Mouse (Mus musculus) megakaryocyte-erythroid progenitor cell, adult 5-6 weeks (primary cell): ENCODE results near the gene Mbtps2. TPM values are rescaled to one million over a fixed set of nuclear protein-coding genes. Genes with fewer than 3 reads are reported as not detected.

Experiments
- ATAC-seq: replicated peaks from 2 replicates; pipeline ENCODE4 v1.8.0; 2016; ENCODE audit warnings: mild to moderate bottlenecking, inconsistent platforms; ENCODE audit not compliant: severe bottlenecking, poor library complexity, low FRiP score, low TSS enrichment
- total RNA-seq, 2 experiments: library from RNA; stranded (forward) in 1 of 2; stranded (reverse) in 1 of 2; fragments of 200-1000, 215-1000 nt in 1 of 2; fragments of >200 nt in 1 of 2; fragmentation: Nextera tagmentation in 1 of 2; gene quantifications; 2 replicates each; pipeline ENCODE4 v1.2.3; 2014 to 2017

Gene Mbtps2
- total RNA-seq (2014; fragmentation: Nextera tagmentation): 16.1 and 19.5 TPM in 2 replicates
- total RNA-seq (2017): 9.6 and 11.6 TPM in 2 replicates

DNA sequence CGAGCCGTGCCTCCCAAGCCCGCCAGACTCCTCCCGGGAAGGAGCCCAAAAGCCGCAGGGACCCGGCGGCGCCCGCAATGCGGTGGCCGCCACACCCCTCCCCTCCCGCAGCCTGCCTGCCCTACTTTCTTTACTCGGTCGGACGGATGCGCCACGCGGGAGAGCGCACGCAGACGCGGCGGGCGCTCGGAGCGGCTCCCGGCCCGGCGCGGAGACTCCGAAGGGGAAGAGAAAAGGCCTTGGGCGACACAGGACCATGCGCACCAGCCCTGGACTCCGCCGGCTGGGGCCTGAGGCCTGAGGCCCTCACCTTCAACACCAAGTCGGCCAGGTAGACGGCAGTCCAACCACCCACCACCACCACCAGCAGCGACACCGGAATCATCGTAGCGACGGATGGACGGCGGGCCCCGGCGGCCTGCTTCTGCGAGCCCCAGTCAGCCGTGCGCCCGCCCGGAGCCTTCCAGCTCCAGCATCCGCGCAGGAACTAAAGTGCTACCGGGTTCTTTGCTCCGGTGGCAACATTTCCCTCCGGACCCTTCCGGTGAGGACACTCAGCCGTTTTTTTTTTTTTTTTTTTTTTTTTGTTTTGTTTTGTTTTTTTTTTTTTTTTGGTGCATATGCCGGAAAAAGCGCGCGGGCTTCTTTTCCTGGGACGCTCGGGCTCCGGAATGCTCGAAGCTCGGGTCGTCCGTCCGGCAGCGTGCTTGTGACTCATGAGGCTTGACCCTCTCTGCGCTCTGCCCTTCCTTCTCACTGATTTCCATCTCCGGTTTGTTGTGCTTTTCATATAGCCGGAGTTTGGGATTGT is at the start of gene Mbtps2:
Gene Mbtps2, minus strand, starts transcription at position 530 of the 811 bp plus-strand sequence.
- ATAC-seq: peak; percentile 64

DNA sequence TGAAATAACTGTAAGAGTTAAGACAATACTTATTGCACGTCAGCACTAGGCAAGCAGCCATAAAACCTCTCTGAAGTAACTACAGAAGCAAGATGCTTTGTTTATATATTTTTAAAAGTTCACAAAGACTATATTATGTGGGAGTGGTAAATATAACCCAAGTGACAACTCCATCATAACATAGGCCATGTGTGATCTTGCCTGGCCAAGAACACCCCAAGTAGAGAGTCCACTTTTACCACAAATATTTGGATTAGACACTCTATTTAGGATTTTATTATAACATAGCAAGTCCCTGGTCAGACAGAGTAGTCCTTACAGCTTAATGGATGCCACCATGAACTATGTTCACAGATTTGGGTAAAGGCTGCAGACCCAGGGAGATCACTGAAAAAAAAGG is 47.9 kb upstream of the Mbtps2 start:
- no peak for ATAC-seq

DNA sequence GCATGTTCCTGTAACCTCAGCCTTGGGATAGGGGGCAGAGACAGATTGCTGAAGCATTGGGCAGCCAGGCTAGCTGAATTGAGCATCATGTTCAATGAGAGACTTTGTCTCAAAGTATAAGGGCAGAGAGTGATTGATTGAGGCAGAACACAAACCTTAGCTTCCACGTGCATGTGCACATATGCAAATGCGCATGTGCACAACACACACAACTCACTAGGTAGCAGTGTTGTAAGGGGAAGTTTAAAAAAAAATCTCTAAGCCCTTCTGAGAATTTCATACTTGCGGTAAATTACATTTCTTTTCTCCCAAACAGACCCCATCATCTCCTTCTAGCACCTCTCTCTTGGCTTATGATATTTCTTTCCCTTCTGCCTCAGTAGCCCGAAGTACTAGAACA is 46.2 kb upstream of the Mbtps2 start:
- 0 out of 2 replicates have a peak, but pooled peaks have one; percentile 14 for ATAC-seq

GRCm38 (mm10) chrX:157644300-157644699 is 45.8 kb upstream of the Mbtps2 start:
- ATAC-seq: peak; percentile 94

GRCm38 (mm10) chrX:157642856-157643255 is 44.3 kb upstream of the Mbtps2 start:
- no peak for ATAC-seq

DNA sequence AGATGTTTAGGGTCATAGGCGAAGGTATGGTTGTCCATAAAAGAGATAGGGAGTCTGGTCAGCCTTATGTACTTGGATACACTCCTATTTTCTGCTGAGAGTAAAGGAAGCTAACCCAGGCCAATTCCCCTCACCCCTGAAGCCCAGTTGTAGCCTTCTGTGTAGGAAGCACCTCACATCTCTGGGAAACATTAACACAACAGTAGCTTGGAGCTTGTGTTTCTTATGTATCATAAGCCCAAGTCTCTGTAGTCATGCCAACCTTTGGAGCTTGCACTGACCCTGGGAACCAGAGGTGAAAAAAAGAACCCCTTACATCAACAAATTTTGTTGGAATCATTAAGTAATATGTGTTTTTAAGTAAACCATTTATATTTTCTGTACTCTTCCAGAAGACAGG is 38.7 kb upstream of the Mbtps2 start:
- no peak for ATAC-seq

DNA sequence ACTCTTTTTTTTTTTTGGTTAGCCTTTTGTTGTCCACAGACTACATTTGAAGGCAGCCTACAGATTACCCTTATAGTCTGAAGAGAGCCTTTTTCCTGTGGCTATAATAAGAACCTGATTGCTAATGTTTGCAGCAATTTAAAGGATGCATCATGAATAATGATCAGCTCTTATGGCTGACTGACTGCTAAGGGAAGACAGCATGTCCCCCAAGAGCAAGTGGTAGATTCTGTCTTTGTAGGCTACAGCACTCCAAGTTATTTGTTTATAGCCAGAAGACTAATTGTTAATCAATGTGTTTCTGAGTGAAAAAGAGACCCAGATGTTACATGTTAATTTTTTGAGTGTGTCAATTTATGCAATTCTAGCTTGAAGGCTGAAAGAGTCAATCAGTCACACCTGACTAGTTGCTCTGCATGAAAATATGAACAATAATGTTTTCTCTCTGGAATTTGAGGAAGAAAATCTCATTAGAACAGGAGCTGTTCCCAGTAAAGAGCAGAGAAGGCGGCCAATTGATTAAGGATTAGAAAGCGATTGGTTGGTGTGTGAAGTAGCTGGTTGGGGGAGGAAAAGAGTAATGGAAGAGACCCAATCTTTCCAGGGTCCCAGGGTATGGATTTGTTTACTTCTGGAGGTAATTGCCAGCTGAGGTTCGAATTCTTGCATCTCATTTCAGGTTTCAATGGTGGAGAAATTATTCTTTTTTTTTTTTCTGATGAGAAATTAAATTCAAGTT is 35.3 kb upstream of the Mbtps2 start:
- no peak for ATAC-seq

- no peak for ATAC-seq
These were observed 31.8 kb upstream of the Mbtps2 start for GRCm38 (mm10) chrX:157630341-157630740.

GRCm38 (mm10) chrX:157612894-157613293 is 14.4 kb upstream of the Mbtps2 start:
- ATAC-seq: 0 out of 2 replicates have a peak, but pooled peaks have one; percentile 14

DNA sequence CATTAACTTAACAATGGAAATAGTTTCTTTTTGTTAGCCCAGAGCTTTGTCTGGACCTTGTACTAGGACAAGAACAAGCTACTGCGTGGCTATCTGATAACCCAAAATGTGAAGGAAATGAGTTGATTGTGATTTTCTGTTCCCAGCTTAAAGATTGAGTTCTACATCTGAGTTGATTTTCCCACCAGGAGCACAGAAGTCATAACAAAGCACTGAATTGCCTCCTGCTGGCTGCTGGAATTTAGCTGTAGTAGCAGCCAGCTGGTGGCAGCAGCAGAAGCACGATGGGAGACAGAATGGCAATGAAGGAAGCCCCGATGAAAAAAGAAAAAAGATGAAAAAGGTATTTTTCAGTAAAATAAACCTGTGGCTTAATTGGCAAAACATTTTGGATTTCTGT is 2.9 kb upstream of the Mbtps2 start:
- no peak for ATAC-seq

DNA sequence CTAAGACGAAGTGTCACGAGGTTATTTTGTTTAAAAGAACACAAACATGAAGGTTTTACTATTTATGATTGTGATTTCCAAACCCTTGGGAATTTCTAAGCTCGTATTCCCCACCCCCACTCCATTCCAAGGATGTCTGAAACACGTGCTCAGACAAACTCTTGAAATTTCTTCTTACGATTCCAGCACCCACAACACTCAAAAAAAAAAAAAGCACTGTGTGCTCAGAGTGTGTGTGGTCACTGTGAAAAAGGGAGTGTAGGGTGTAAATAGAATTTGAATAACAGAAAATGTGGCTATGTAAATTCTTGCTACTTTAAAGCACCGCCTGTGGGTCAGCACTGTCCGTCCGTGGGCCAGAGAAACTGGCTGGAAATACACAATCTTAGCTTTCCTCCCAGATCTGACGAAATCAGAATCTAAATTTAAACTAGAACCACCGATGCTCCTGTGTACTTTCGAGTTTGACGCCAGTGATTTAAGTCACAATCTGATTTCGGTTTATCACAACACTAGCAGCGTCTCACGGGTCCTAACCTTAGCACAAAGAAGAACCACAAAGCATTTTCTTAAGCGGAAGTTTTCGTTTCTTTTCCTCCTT is 830 bp downstream of the Mbtps2 start:
- no peak for ATAC-seq

DNA sequence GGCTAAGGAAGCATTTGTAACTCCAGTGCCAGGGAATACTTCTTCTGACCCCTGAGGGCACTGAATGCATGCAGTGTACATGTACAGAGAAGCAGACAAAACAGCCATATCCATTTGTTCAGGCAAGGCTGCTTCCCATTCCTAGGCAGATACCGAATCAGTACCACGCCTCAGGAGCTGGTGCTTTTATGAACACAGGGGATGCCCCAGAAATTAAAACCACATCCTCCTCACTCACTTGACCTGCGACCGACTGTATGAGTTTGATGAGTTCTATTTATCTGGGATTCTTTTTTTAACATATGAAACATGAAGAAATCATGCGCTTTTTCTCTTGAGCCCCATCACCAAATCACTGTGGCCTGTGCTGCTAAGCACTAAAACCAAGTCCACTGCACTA is 1.7 kb downstream of the Mbtps2 start:
- no peak for ATAC-seq

GRCm38 (mm10) chrX:157595927-157596326 is 2.6 kb downstream of the Mbtps2 start:
- peak; percentile 76 for ATAC-seq

DNA sequence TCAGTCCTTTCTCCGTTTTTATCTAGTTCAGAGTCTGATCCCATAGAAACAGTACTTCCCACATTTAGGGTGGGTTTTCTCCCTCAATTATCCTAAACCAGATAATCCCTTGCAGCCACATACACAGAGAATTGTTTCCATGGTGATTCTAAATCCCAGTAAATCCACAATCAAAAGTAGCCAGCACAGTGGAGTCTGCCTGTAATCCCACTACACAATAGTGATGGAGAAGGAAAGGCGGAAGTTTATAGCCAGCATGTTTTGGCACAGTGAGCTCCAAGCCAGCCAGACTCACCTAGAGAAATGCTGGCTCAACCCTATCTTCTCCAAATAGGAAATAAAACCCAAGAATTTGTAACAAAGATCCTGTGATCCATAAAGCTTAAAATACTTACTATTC is 3.9 kb downstream of the Mbtps2 start:
- no peak for ATAC-seq

GRCm38 (mm10) chrX:157587001-157587400 is 11.5 kb downstream of the Mbtps2 start:
- no peak for ATAC-seq

DNA sequence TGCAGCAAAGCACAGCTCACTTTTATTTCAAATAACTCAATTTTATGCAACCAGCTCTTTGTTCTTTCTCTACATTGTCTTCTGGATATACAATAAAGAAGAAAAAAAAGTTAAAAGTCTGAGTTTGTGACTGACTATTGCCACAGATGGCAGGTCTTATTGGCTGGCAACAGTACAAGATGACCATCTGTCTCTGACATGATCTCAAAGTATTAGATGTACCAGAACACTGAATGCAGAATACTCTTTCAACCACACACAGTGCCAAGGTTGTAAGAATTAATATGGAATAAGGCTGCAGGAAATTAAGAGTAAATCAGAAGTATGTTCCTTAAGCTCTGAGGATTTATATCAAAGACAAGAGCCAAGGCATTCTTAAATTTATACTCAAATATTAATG is 12.1 kb downstream of the Mbtps2 start:
- ATAC-seq: no peak

DNA sequence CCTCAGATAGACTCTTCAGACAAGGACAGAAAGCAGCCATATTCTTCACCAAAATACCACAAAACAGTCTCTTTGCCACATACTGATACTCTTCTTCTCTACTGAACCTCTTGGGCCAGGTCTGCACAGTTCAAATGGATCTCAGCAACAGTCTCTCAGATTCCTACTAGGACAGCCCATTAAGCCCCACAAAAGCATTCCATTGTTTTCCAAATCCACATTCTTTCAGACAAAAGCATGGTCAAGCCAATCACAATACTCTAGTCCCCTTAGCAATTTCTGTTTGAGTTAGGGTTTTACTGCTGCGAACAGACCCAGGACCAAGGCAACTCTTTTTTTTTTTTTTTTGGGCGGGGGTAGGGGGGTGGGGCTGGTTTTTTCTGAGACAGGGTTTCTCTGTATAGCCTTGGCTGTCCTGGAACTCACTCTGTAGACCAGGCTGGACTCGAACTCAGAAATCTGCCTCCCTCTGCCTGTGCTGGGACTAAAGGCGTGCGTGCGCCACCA is 19.4 kb downstream of the Mbtps2 start:
- no peak for ATAC-seq

- ATAC-seq: peak; percentile 84
These were observed 23.8 kb downstream of the Mbtps2 start for GRCm38 (mm10) chrX:157574683-157575082.

DNA sequence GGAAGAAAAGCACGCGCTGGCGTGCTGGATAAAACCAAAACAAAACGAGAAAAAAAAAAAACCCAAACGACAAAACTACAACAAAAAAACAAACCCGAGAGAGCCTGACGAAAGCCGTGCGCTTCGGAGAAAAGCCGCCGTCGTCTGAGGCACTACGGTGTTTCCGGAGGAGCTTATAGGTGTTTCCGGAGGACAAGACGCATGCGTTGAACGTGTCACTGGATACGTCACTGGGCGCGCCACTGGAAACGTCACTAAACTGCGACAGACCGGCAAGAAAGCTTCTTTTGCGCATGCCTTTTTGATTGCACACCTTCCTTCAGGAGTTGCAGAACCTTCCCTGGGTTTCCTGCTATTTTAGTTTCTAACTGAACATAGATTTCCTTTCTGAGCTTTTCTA is 29.7 kb downstream of the Mbtps2 start, which contains the start of gene Yy2:
Gene Yy2, minus strand, starts transcription at position 146 of the 400 bp plus-strand sequence.
- ATAC-seq: no peak

GRCm38 (mm10) chrX:157563794-157564193 is 34.7 kb downstream of the Mbtps2 start:
- 0 out of 2 replicates have a peak, but pooled peaks have one; percentile 67 for ATAC-seq
